Mouse (Mus musculus) heart, embryonic 16.5 days (tissue): ENCODE results near the gene Xylb. TPM values are rescaled to one million over a fixed set of nuclear protein-coding genes. Genes with fewer than 3 reads are reported as not detected.
A peak's percentile ranks its signal among the peaks of the same experiment; 100 is the strongest.

Experiments used
- ATAC-seq: fragments of 200-750 bp; cut with Nextera tagmentation; replicated peaks from 2 replicates; pipeline ENCODE4 v1.8.0; 2017; ENCODE audit warnings: moderate number of reproducible peaks; ENCODE audit not compliant: insufficient read depth, low FRiP score; ENCODE audit errors: extremely low read depth
- H3K27ac ChIP-seq: fragments of 300-500 bp; sonication (generic); 2 replicates; pipeline ENCODE4 v1.5.1; 2014; ENCODE audit warnings: mild to moderate bottlenecking, low read length, control low read depth, moderate library complexity
- H3K27me3 ChIP-seq: fragments of 300-500 bp; sonication (generic); 2 replicates; pipeline ENCODE4 v1.6.1; 2014; ENCODE audit warnings: low read length, mixed read lengths; ENCODE audit not compliant: control insufficient read depth, insufficient read depth
- H3K36me3 ChIP-seq: fragments of 300-500 bp; sonication (generic); 2 replicates; pipeline ENCODE4 v1.6.1; 2014; ENCODE audit not compliant: control insufficient read depth, insufficient read depth
- H3K4me1 ChIP-seq: fragments of 300-500 bp; sonication (generic); 2 replicates; pipeline ENCODE4 v1.6.1; 2014; ENCODE audit warnings: low read length, mixed read lengths; ENCODE audit not compliant: control insufficient read depth, insufficient read depth
- H3K4me2 ChIP-seq: fragments of 300-500 bp; sonication (generic); 2 replicates; pipeline ENCODE4 v1.6.1; 2014; ENCODE audit warnings: low read depth, mild to moderate bottlenecking, control low read depth, low read length
- H3K4me3 ChIP-seq: fragments of 300-500 bp; sonication (generic); 2 replicates; pipeline ENCODE4 v1.5.1; 2014; ENCODE audit warnings: mild to moderate bottlenecking, control low read depth, low read length
- H3K9ac ChIP-seq: fragments of 300-500 bp; sonication (generic); 2 replicates; pipeline ENCODE4 v1.6.1; 2014; ENCODE audit warnings: low read length, control low read depth
- H3K9me3 ChIP-seq: fragments of 300-500 bp; sonication (generic); replicated peaks from 2 replicates; pipeline ENCODE4 v1.6.1; 2016; ENCODE audit warnings: low read length; ENCODE audit not compliant: control insufficient read depth
- WGBS: fragments of 180-500 bp; shearing (Covaris S2); extraction: QIAGEN DNeasy Blood & Tissue Kit; methylation state at CpG from one replicate; pipeline ENCODE4 v1.1.7; 2014; 5-methylcytosine and 5-hydroxymethylcytosine counted together
- polyA plus RNA-seq: library from polyadenylated mRNA; unstranded; fragments of >200 nt; fragmentation: Nextera tagmentation; extraction: Ambion mirVana; gene quantifications from 2 replicates; pipeline ENCODE4 v1.2.1, GENCODE M21; 2015

Xylb gene
- polyA plus RNA-seq, 1 experiment from 2014 or later, result 1.1 TPM

- no peak for ATAC-seq
- peak overlapping the region; percentile 90 for H3K4me2 ChIP-seq
- no peak overlapping the region for H3K27ac ChIP-seq
- peak overlapping the region; percentile 83 for H3K4me3 ChIP-seq
- no peaks in the 10 kb centered on the region for H3K27me3 ChIP-seq
- WGBS, result 43% methylated on average over 7 of the region's 7 CpGs
- peaks cover 24% of the 10 kb centered on the region for H3K4me1 ChIP-seq
- peak overlapping the region; percentile 92 for H3K9ac ChIP-seq
- H3K36me3 ChIP-seq, result no peaks in the 10 kb centered on the region
- H3K9me3 ChIP-seq, result no peaks in the 10 kb centered on the region
Measured at GRCm38 (mm10) chr9:119339106-119339505, 18.1 kb upstream of the Xylb start.

GRCm38 (mm10) chr9:119339558-119340211 is 17.5 kb upstream of the Xylb start, which contains the start of gene Acaa1a:
Gene Acaa1a, plus strand, starts transcription at chr9:119339676.
- peaks cover 20% of the 10 kb centered on the region for H3K4me1 ChIP-seq
- peak within 1 kb of the TSS; percentile 90 for H3K4me2 ChIP-seq
- peak within 1 kb of the TSS; percentile 92 for H3K9ac ChIP-seq
- peak within 1 kb of the TSS; percentile 92 for H3K27ac ChIP-seq
- peak within 1 kb of the TSS; percentile 83 for H3K4me3 ChIP-seq
- WGBS, result under 1% methylated on average over 43 of the region's 43 CpGs
- H3K9me3 ChIP-seq, result no peaks in the 10 kb centered on the region
- no peak for ATAC-seq
- no peaks in the 10 kb centered on the region for H3K36me3 ChIP-seq
- no peaks in the 10 kb centered on the region for H3K27me3 ChIP-seq

GRCm38 (mm10) chr9:119340212-119340580 is 17.0 kb upstream of the Xylb start:
- no peak for ATAC-seq
- peak overlapping the region; percentile 92 for H3K9ac ChIP-seq
- no peaks in the 10 kb centered on the region for H3K36me3 ChIP-seq
- no peaks in the 10 kb centered on the region for H3K27me3 ChIP-seq
- peak overlapping the region; percentile 92 for H3K27ac ChIP-seq
- H3K4me1 ChIP-seq, result peaks cover 20% of the 10 kb centered on the region
- peak overlapping the region; percentile 83 for H3K4me3 ChIP-seq
- peak overlapping the region; percentile 90 for H3K4me2 ChIP-seq
- WGBS, result 4% methylated on average over 8 of the region's 8 CpGs
- no peaks in the 10 kb centered on the region for H3K9me3 ChIP-seq

- H3K4me1 ChIP-seq, result peaks cover 20% of the 10 kb centered on the region
- no peaks in the 10 kb centered on the region for H3K27me3 ChIP-seq
- under 1% methylated on average over 65 of the region's 68 CpGs for WGBS
- H3K9me3 ChIP-seq, result no peaks in the 10 kb centered on the region
- peak within 1 kb of the TSS; percentile 92 for H3K27ac ChIP-seq
- H3K36me3 ChIP-seq, result peaks cover under 1% of the 10 kb centered on the region; the same call in 1 of the 2 replicates
- H3K4me2 ChIP-seq, result peak within 1 kb of the TSS; percentile 90
- peak; percentile 98 for ATAC-seq
- H3K9ac ChIP-seq, result peak within 1 kb of the TSS; percentile 92
- peak within 1 kb of the TSS; percentile 83 for H3K4me3 ChIP-seq
Measured at GRCm38 (mm10) chr9:119340909-119341816, 16.0 kb upstream of the Xylb start, which contains the start of gene Myd88. Gene Myd88, minus strand, starts transcription at chr9:119341411.

- peaks cover 20% of the 10 kb centered on the region for H3K4me1 ChIP-seq
- no peak overlapping the region; the same call in 1 of the 2 replicates for H3K9ac ChIP-seq
- no peak overlapping the region for H3K27ac ChIP-seq
- no peaks in the 10 kb centered on the region for H3K9me3 ChIP-seq
- 86% methylated on average over 7 of the region's 7 CpGs for WGBS
- H3K27me3 ChIP-seq, result no peaks in the 10 kb centered on the region
- no peak overlapping the region for H3K4me3 ChIP-seq
- peaks cover 5% of the 10 kb centered on the region; the same call in 1 of the 2 replicates for H3K36me3 ChIP-seq
- no peak for ATAC-seq
- no peak overlapping the region for H3K4me2 ChIP-seq
Measured at GRCm38 (mm10) chr9:119342728-119343127, 14.5 kb upstream of the Xylb start.

GRCm38 (mm10) chr9:119346376-119346775 is 10.8 kb upstream of the Xylb start:
- no peak for ATAC-seq
- Histone ChIP-seq H3K36me3 (peaks cover 16% of the 10 kb centered on the region), H3K4me3 (no peak overlapping the region), H3K9ac (no peak overlapping the region), H3K9me3 (no peaks in the 10 kb centered on the region), H3K27me3 (no peaks in the 10 kb centered on the region), H3K4me2 (no peak overlapping the region), H3K27ac (no peak overlapping the region), H3K4me1 (peaks cover 9% of the 10 kb centered on the region)
- WGBS, result 82% methylated on average over 8 of the region's 8 CpGs

- H3K9me3 ChIP-seq, result no peaks in the 10 kb centered on the region
- no peak overlapping the region for H3K27ac ChIP-seq
- no peak overlapping the region for H3K4me2 ChIP-seq
- no peak overlapping the region for H3K4me3 ChIP-seq
- H3K9ac ChIP-seq, result no peak overlapping the region
- ATAC-seq, result no peak
- H3K36me3 ChIP-seq, result peaks cover 18% of the 10 kb centered on the region
- no peaks in the 10 kb centered on the region for H3K4me1 ChIP-seq
- WGBS, result 92% methylated on average over 3 of the region's 3 CpGs
- H3K27me3 ChIP-seq, result no peaks in the 10 kb centered on the region
Measured at GRCm38 (mm10) chr9:119350531-119350930, 6.7 kb upstream of the Xylb start.

GRCm38 (mm10) chr9:119350947-119351705 is 6.1 kb upstream of the Xylb start:
- Histone ChIP-seq H3K4me3 (no peak overlapping the region), H3K27ac (no peak overlapping the region), H3K4me1 (no peaks in the 10 kb centered on the region), H3K4me2 (no peak overlapping the region), H3K27me3 (no peaks in the 10 kb centered on the region), H3K36me3 (peaks cover 17% of the 10 kb centered on the region), H3K9ac (no peak overlapping the region), H3K9me3 (no peaks in the 10 kb centered on the region)
- WGBS, result 86% methylated on average over 10 of the region's 10 CpGs
- ATAC-seq, result no peak
